Mouse (Mus musculus) gastrocnemius, postnatal 14 days (tissue): ENCODE results near the gene Naa15. TPM values are rescaled to one million over a fixed set of nuclear protein-coding genes. Genes with fewer than 3 reads are reported as not detected.

ENCODE experiments used
- DNase-seq: peaks from one replicate; pipeline ENCODE4 v3.0.0; 2021; ENCODE audit warnings: mixed read lengths
- intact Hi-C: fragments of 180-260 bp; cut with DNase I; formaldehyde crosslinking; loops from one replicate; pipeline ENCODE4 v1.15.1; 2025; ENCODE audit warnings: low total_unique reads
- total RNA-seq, 2 experiments: library from RNA; stranded (reverse); gene quantifications; 2 replicates each; pipeline ENCODE4 v1.2.3; 2021

Naa15 gene
- total RNA-seq, 2 experiments from 2014 or later, result 37.9 to 55.4 TPM

- intact Hi-C loops, result no loop called here
- DNase-seq, result no peak
Observed at GRCm38 (mm10) chr3:51497978-51498377, 83.0 kb downstream of the Naa15 start.

DNA sequence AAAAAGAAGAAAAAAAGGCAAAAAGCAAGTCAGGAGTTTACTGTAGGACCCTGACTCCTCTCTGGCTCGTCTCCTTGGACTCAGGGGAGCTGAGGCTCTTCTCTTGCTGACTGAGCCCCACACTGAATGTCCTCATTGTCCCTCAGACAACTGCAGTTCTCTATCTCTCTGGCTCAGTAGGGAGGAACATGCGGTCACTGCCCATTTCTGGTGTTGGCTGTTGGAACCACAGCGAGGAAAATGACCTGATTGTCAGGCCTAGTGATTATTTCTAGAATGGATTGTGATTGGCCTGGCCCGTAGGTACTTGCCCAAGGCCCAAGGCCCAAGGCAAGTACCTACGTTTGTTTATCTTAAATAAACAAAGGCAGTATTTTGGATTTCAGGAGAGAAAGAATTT lies 83.7 kb downstream of the Naa15 start:
- no peak for DNase-seq
- intact Hi-C loops, result no loop called here

- intact Hi-C loops, result no loop called here
- DNase-seq, result no peak
Observed at GRCm38 (mm10) chr3:51499876-51500275, 84.9 kb downstream of the Naa15 start.

DNA sequence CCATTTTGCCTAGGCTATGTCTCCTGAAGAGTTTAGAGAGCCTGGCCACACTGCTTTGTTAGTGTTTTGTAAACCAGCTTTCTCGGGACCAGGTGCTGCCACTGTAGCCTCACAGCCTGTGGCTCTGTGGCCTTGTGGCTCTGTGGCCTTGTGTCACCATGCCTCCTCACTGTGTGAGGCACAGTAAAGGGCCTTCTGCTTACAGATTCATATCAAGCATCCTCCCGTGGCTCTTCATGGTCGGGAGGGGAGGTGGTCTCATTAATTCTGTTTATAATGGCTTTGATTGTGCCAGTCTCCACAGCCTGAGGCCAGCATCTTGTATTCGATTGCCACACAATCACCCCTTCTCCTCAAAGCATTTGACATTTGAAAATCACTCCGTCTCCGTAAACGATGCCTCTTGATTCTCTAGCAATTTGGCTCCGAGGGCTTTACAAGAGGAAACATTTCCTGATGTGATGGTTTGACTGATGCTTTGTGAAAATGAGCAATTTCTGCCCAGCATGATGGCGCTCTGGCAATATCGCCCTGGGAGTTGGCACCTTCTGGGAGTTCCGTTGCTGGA lies 89.5 kb downstream of the Naa15 start:
- intact Hi-C loops, result no loop called here

DNA sequence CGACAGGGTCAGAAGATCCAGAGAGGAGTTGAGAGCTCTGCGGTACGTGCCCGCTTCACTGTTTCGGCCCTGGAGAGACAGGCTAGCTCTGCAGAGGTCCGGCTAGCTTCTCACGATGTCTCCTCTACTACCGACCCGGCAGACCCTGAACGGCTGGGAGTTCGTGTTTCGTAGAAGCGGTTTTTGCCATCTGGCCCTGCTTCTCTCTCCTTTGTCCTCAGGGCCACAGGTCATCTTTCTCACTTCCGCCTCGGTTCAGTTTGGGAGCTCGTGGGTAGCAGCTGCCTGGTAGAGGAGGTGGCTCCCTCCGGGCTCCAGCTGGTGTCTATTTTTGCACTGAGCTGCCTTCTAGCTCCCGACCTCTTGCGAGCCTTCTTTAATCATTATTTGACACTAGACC lies 90.5 kb downstream of the Naa15 start:
- intact Hi-C loops, result no loop called here
- DNase-seq, result peak; percentile 46

More for the DNA sequence above, 89.5 kb downstream of the Naa15 start:
- DNase-seq, result no peak

DNA sequence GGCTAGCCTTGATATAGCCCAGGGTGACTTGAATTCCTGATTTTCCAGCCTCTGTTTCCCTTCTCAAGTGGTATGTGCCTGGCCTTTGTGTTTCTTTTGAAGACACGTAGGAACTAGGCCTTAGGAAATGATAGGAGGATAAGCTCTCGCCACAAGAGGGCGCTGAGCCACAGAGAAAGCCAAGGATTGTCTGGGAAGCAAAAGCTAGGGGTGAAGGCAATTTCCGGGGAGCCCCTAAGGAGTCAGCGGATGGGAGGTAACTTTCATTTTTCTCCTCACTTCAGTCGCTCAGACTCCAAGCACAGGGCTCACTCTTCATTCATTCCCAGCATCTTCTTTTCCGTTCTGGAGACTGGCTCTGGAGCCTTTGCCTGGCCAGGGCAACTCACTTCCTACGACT lies 96.0 kb downstream of the Naa15 start:
- DNase-seq, result peak; percentile 79
- intact Hi-C loops, result loop anchor here (5.0 kb wide), 1 partner anchor 141 kb away; no protein-coding TSS in a partner anchor

GRCm38 (mm10) chr3:51511983-51512382 lies 97.0 kb downstream of the Naa15 start:
- intact Hi-C loops, result loop anchor here (5.0 kb wide), 1 partner anchor 140 kb away; no protein-coding TSS in a partner anchor
- DNase-seq, result no peak

- intact Hi-C loops, result no loop called here
- no peak for DNase-seq
Observed at GRCm38 (mm10) chr3:51517467-51517866, 102.5 kb downstream of the Naa15 start.

- DNase-seq, result no peak
- intact Hi-C loops, result no loop called here
Observed at GRCm38 (mm10) chr3:51517878-51518762, 103.2 kb downstream of the Naa15 start.

DNA sequence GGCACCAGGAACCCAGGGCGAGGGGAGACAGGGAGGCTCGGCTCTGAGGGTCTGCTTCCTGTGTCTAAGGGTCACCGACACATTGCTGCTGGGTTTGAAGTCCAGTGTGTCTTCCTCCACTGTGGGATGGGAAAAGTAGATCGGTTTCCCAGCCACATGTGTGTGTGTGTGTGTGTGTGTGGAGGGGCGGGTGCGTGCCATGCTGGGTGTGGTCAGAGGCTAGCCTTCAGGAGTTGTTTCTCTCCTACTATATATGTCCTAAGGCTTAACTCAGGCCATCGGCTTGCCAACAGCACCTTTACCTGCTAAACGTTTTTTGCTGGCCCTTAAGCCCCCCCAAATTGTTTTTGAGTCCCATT lies 103.8 kb downstream of the Naa15 start:
- intact Hi-C loops, result no loop called here
- no peak for DNase-seq

DNA sequence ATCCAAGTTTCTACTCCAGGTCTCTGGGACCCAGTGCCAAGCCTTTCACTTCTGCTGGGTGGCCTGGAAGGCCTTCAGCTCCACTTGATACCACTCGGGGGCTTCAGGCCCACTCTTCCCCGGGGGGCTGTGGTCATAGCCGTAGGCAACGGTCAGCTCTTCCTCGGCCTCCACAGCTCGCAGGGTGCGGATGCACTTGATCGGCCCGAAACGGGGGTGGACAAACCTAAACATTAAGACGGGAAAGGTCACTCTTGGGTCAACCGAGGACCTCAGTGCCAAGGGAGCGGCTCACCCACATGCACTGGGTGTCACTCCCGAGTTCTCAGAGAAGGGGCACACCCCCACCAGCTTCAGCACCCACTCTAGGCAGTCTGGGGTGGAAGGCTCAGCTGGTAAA lies 106.3 kb downstream of the Naa15 start:
- intact Hi-C loops, result no loop called here
- no peak for DNase-seq

GRCm38 (mm10) chr3:51525186-51525785 lies 110.3 kb downstream of the Naa15 start:
- intact Hi-C loops, result no loop called here
- no peak for DNase-seq

Other genes with a start within 250 kb of the Naa15 start
- 10 to 100 TPM; 17.0 to 35.4 TPM for gene Noct, start 190.7 kb upstream of the Naa15 start, total RNA-seq
- 10 to 100 TPM; 43.5 to 43.6 TPM for gene Elf2, start 74.5 kb upstream of the Naa15 start, total RNA-seq
- gene Mgarp, start 18.4 kb upstream of the Naa15 start, total RNA-seq, result under 1 TPM; 0.24 to 0.29 TPM
- 1,000 to 10,000 TPM; 1,012 to 1,143 TPM for gene Ndufc1, start 6.2 kb upstream of the Naa15 start, total RNA-seq
- gene Rab33b, start 68.8 kb downstream of the Naa15 start, total RNA-seq, result 1 to 10 TPM; 8.1 to 9.5 TPM
- gene Setd7, start 145.7 kb downstream of the Naa15 start, total RNA-seq, result 100 to 1,000 TPM; 113 to 116 TPM
- gene Mgst2, start 245.2 kb downstream of the Naa15 start, total RNA-seq, result under 1 TPM; 0.33 to 0.49 TPM